Mouse (Mus musculus) kidney, adult 2 months (tissue): ENCODE measurements around the gene Hist1h4c.

Experiments
- CTCF ChIP-seq: fragments of 200-500 bp; conservative IDR thresholded peaks from 2 replicates; pipeline ENCODE4 v1.5.1; 2011; ENCODE audit warnings: low read depth, mild to moderate bottlenecking, control low read depth, low read length, moderate library complexity, mixed read lengths; ENCODE audit not compliant: insufficient read depth, insufficient read length
- POLR2A ChIP-seq: fragments of 200-500 bp; IDR thresholded peaks from one replicate; pipeline ENCODE4 v1.6.1; 2011; ENCODE audit warnings: low read depth, low read length, control low read depth

GRCm38 (mm10) chr13:23687907-23688306, 10.3 kb downstream of the Hist1h4c start:
- no peak for TF ChIP-seq CTCF
- TF ChIP-seq POLR2A, result no peak
